Mouse (Mus musculus): ENCODE results near the gene Tcf7.

Tcf7 gene

GRCm38 (mm10) chr11:52282774-52283595 is at the start of gene Tcf7:
Tcf7 (minus strand) TSS chr11:52283014.
- DNase-seq (ENCODE audit: low spot score), result peak; percentile 18

DNA sequence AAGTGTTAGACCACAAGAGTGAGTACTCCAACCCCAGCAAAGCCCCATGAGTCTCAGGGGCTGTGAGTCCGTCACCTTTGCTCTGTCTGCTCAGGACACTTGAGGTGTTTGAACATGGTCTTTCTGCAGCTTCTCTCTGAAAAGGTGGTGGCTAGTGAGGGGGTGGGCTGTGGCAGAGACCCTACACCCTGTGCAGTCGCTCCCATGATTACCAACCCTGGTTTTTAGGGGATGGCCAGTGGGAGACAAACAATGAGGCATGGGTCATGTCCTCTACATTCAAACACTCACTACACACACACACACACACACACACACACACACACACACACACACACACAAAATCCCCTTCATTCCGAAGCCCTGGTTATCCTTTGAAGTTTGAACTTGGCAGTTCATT is 44.5 kb upstream of the Tcf7 start:
- no peak for DNase-seq (ENCODE audit: low spot score)

GRCm38 (mm10) chr11:52324442-52325367 is 41.9 kb upstream of the Tcf7 start:
- DNase-seq (ENCODE audit: low spot score), result no peak

DNA sequence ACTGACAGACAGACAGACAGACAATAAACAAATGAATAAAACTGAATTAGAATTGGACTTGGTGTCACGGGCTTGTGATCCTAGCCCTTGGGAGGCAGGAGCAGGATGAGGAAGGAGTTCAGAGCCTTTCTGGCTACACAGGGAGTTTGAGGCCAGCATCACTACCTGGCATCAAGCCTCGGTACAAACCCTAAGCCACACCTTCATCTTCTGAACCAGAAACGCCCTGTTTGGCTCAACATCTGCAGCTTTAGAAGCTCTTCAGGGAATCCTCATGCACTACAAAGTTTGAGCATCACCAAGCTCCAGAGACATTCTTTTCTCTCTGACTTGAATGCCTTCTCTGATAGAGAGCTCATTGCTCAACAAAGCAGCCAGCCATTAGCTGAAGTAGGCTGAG is 38.7 kb upstream of the Tcf7 start:
- DNase-seq (ENCODE audit: low spot score), result no peak

DNA sequence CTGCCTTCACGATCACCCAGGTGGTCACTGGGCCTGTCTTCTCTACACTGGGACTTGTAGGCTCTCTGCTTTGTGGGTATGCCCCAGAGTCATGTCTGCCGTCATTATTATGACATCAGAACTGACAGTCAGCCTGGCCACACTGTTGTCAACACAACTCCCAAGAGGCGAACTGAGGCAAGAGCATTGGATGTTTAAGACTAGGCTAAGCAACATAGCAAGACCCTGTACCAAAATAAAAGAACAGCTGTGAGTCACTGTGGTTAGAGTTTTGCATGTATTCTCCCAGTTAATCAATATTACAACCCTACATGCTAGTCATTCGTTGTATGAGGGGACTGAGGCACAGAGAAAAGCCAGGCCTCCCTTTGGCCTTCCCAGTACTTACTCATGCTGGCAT is 37.7 kb upstream of the Tcf7 start:
- no peak for DNase-seq (ENCODE audit: low spot score)

GRCm38 (mm10) chr11:52319664-52320063 is 36.9 kb upstream of the Tcf7 start:
- no peak for DNase-seq (ENCODE audit: low spot score)

- DNase-seq (ENCODE audit: low spot score), result no peak
These were observed 35.6 kb upstream of the Tcf7 start for GRCm38 (mm10) chr11:52318445-52318844.

DNA sequence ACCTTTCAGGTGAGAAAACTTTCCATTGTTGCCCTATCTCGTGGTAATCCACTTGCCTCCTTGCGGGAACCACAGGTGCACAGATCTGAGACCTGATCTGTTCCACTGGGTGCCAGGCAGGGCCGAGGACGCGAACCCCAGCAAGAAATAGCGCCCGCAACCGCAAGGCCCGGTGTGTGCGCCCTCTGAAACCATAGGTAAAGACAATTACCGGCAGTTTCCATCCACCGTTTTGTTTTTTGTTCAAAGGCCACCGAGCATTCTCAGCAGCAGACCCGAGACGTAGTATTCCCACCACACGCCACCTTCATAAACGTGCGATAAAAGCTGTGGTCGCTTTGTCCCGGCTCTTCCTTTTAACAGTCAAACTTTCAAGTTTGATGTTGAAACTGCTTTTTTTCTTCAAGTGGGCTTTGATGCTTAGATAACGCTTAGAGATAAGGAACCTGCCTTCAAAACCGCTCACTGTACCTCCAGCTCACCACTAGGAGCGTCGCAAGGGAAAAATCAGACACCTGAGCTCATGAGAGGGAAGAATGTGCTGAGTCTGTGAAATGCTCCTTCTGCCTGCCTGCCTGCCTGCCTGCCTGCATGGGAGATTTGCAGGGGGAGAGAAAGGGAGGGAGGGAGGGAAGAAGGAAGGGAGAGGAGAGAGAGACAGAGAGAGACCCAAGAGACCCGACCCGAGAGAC is 31.4 kb upstream of the Tcf7 start:
- no peak for DNase-seq (ENCODE audit: low spot score)

GRCm38 (mm10) chr11:52310709-52311108 is 27.9 kb upstream of the Tcf7 start:
- no peak for DNase-seq (ENCODE audit: low spot score)

DNA sequence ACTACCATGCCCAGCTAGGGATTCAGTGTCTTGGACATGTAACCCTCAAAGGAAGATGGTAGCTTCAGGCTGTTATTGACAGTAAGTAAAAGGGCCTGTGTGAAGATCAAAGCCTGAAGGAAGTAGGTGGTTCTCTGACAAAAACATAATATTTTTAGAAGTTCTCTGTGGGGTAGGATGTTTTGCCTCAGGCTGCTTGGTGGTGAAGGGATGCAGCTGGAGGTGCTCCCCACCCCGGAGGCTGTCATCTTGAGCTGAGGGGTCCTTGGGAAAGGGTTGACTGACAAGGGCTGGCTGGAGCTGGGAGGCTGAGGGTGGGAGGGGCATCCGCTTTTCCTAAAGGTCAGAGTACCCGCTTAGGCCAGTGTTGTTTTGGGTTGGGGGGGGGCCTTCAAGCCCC is 26.7 kb upstream of the Tcf7 start:
- no peak for DNase-seq (ENCODE audit: low spot score)

GRCm38 (mm10) chr11:52306431-52306830 is 23.6 kb upstream of the Tcf7 start:
- DNase-seq (ENCODE audit: low spot score), result no peak

- DNase-seq (ENCODE audit: low spot score), result no peak
These were observed 22.5 kb upstream of the Tcf7 start for GRCm38 (mm10) chr11:52305266-52305665.

- DNase-seq (ENCODE audit: low spot score), result no peak
These were observed 19.9 kb upstream of the Tcf7 start for GRCm38 (mm10) chr11:52302668-52303067.

- no peak for DNase-seq (ENCODE audit: low spot score)
These were observed 16.9 kb upstream of the Tcf7 start for GRCm38 (mm10) chr11:52299687-52300086.

DNA sequence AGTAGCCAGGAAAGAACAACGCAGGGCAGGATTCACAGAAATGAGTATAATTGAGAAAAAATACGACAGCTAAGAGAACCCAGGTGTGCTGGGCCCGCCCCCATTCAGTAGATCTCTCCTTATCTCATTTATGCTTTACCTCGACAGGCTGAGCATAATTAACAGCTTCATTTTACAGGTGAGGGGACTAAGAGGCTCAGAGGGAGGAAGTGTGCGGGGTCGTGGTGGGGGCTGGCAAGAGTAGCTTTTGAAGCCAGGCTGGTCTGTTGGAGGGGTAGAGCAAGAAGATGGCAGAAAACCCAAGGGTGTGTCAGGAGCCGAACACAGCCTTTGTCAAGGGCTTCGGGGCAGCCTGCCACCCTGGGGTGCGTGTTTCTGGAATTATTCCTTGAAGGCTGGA is 16.1 kb upstream of the Tcf7 start:
- DNase-seq (ENCODE audit: low spot score), result no peak

DNA sequence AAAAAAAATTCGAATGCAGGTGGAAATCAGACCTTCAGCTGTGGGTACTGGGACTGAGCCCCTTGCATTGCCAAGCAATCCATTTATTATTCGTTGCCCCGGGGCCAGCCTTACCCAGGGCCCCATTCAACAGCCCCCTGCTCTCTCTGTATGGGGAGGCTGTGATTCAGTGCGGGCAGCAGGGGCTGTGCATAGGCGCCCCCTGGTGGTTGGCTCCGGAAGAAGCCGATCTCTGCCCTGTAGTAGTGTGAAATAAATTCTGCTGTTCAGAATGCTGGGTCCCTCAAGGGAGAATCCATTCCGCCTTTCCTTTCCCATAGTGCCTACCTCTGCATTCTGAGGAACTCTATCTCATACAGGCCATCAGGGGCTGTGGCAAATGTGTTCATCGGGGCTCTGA is 14.5 kb upstream of the Tcf7 start:
- peak; percentile 84 for DNase-seq (ENCODE audit: low spot score)

DNA sequence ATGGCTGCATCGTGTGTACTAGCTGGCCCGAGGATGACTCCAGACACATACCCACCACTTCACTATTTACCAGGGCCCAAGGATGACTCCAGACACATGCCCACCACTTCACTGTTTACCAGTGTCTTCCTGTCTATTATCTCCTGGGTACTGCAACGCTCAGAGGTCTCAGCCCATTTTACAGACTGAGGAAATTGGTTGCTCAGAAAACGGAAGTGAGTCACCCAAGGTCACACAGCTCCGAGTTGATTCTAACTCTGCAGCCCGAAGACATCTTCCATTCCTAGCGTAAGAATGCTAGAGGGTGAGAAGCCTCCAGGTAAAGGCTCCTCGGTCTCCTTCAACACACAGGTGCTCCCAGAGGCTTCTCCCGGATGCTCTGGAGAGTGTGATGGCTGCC is 11.3 kb upstream of the Tcf7 start:
- DNase-seq (ENCODE audit: low spot score), result no peak

DNA sequence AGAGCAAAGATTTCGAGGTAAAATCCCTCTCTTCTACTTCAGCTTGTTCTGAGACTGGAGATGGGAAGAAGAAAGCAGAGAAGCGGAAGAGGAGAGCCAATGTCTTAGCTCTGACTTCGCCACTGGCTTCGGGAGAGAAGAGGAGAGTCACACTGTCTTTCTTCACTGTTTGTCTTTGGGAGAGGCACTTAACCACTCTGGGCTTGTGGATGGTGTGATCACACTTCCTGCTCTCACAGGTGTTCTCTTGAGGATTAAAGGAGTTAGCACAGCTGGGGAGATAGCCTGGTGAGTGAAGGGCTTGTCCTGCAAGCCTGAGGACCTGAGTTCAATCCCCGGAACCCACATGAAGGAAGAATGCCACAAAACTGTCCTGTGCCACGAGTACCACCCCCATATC is 10.1 kb upstream of the Tcf7 start:
- no peak for DNase-seq (ENCODE audit: low spot score)

GRCm38 (mm10) chr11:52292346-52292745 is 9.5 kb upstream of the Tcf7 start:
- DNase-seq (ENCODE audit: low spot score), result no peak

DNA sequence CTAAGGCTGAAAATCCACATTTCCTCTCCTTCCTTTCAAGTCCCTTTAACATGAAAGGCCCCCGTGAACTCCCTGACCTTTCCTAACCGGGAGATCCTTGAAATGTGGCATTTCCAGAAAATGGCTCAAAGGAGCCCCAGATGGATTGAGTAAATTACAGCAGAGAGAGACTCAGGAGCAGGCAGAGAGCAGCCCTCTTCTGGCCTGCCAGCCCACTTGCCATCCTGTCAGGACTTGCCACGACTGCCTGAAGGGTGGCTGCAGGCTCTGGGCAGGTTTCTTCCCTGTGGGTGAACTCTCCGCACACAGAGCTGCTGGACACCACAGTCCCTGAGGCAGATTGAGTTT is 4.1 kb upstream of the Tcf7 start:
- DNase-seq (ENCODE audit: low spot score), result no peak

GRCm38 (mm10) chr11:52286301-52286957 is 3.6 kb upstream of the Tcf7 start:
- DNase-seq (ENCODE audit: low spot score), result no peak
